Mouse (Mus musculus): Measurements from ENCODE around the gene Plxnc1. TPM values are rescaled to one million over a fixed set of nuclear protein-coding genes. Genes with fewer than 3 reads are reported as not detected.

Plxnc1 gene
- polyA plus RNA-seq, 1 experiment from 2014 or later = 2.5 TPM

DNA sequence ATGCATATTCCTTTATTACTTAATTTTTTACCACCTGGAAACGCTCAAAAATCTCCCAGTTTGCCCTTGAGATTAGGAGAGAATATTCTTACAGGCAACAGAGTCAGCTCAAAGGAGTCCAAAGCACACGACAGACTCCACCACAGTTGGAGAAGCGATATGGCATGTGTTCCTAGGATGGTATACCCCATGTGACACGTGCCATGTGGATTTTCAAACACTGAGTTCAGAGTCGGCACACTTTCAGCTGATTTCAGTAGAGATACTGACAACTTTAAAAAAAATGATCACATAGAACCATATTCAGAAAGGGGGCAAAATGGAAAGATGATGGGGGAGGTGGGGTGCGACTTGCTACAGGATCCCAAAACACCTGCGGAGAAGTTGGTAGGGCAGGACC is 26.0 kb downstream of the Plxnc1 start:
- no peaks in the 10 kb centered on the region for H3K9me3 ChIP-seq (replicated peaks)
- H3K4me1 ChIP-seq = peaks cover 2% of the 10 kb centered on the region
- no peak overlapping the region for H3K27ac ChIP-seq (replicated peaks)
- H3K4me2 ChIP-seq (replicated peaks) = no peak overlapping the region
- WGBS = 77% methylated on average over 7 of the region's 7 CpGs
- H3K36me3 ChIP-seq = no peaks in the 10 kb centered on the region
- no peak overlapping the region for H3K4me3 ChIP-seq (replicated peaks)
- no peaks in the 10 kb centered on the region for H3K27me3 ChIP-seq
- no peak overlapping the region for H3K9ac ChIP-seq
- no peak for ATAC-seq (ENCODE audit: insufficient number of reproducible peaks, low FRiP score, low TSS enrichment, low read depth)

- Histone ChIP-seq H3K27ac (replicated peaks) (no peak overlapping the region), H3K9ac (no peak overlapping the region), H3K4me3 (replicated peaks) (no peak overlapping the region), H3K4me1 (peaks cover 2% of the 10 kb centered on the region), H3K36me3 (no peaks in the 10 kb centered on the region), H3K4me2 (replicated peaks) (no peak overlapping the region), H3K9me3 (replicated peaks) (no peaks in the 10 kb centered on the region), H3K27me3 (no peaks in the 10 kb centered on the region)
- 63% methylated on average over 2 of the region's 2 CpGs for WGBS
- no peak for ATAC-seq (ENCODE audit: insufficient number of reproducible peaks, low FRiP score, low TSS enrichment, low read depth)
Measured at GRCm38 (mm10) chr10:94917990-94918389, 26.6 kb downstream of the Plxnc1 start.

GRCm38 (mm10) chr10:94917354-94917753 is 27.3 kb downstream of the Plxnc1 start:
- H3K4me3 ChIP-seq (replicated peaks) = no peak overlapping the region
- no peak overlapping the region for H3K4me2 ChIP-seq (replicated peaks)
- no peak overlapping the region for H3K9ac ChIP-seq
- no peak for ATAC-seq (ENCODE audit: insufficient number of reproducible peaks, low FRiP score, low TSS enrichment, low read depth)
- no peaks in the 10 kb centered on the region for H3K27me3 ChIP-seq
- H3K36me3 ChIP-seq = no peaks in the 10 kb centered on the region
- H3K27ac ChIP-seq (replicated peaks) = no peak overlapping the region
- no peaks in the 10 kb centered on the region for H3K9me3 ChIP-seq (replicated peaks)
- H3K4me1 ChIP-seq = peaks cover 2% of the 10 kb centered on the region
- 45% methylated on average over 4 of the region's 4 CpGs for WGBS

GRCm38 (mm10) chr10:94916610-94917009 is 28.0 kb downstream of the Plxnc1 start:
- ATAC-seq (ENCODE audit: insufficient number of reproducible peaks, low FRiP score, low TSS enrichment, low read depth) = no peak
- Histone ChIP-seq H3K27ac (replicated peaks) (no peak overlapping the region), H3K9me3 (replicated peaks) (no peaks in the 10 kb centered on the region), H3K4me3 (replicated peaks) (no peak overlapping the region), H3K36me3 (no peaks in the 10 kb centered on the region), H3K4me2 (replicated peaks) (no peak overlapping the region), H3K4me1 (peaks cover 2% of the 10 kb centered on the region), H3K27me3 (no peaks in the 10 kb centered on the region), H3K9ac (no peak overlapping the region)
- 79% methylated on average over 7 of the region's 7 CpGs for WGBS

DNA sequence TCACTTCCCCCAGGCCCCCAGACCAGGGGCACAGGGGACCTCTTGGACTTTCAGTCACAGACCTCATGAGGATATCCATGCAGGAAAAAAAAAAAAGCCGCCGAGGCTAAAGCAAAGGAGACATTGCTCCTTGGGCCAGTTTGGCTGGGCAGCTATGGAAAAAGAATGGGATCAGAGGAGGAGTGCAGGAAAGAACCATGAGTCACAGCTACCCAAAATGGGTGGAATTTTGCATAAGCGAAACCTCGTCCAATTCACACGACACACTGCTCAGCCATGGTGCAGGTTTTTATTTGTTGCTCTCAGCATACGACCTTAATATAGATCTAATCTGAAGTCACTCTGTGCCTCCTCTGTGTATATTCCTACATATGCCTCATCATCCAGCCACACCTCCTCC is 28.9 kb downstream of the Plxnc1 start:
- Histone ChIP-seq H3K4me2 (replicated peaks) (no peak overlapping the region), H3K4me1 (peaks cover 2% of the 10 kb centered on the region), H3K4me3 (replicated peaks) (no peak overlapping the region), H3K9ac (no peak overlapping the region), H3K27me3 (no peaks in the 10 kb centered on the region), H3K27ac (replicated peaks) (no peak overlapping the region), H3K36me3 (no peaks in the 10 kb centered on the region), H3K9me3 (replicated peaks) (no peaks in the 10 kb centered on the region)
- no peak for ATAC-seq (ENCODE audit: insufficient number of reproducible peaks, low FRiP score, low TSS enrichment, low read depth)
- 86% methylated on average over 6 of the region's 6 CpGs for WGBS

DNA sequence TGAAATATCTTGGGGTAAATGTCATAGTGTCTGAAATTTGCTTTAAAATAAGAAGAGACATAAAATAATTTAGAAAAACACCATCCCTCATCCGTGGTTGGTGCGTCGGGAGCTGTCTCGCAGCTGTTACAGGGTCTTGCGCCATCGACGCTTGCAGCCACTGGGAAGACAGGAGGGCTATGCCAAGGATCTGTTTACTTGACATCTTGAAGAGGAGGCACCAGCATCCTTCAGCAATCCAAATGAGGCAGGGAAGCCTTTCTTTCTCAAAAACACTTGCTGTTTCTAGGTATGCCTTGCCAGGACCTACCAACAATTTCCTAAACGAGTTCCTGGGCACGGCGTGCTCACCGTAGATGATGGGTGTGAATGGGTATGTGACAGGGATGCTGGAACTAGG is 30.6 kb downstream of the Plxnc1 start:
- Histone ChIP-seq H3K27me3 (no peaks in the 10 kb centered on the region), H3K9ac (no peak overlapping the region), H3K4me2 (replicated peaks) (no peak overlapping the region), H3K9me3 (replicated peaks) (no peaks in the 10 kb centered on the region), H3K36me3 (no peaks in the 10 kb centered on the region), H3K4me3 (replicated peaks) (no peak overlapping the region), H3K27ac (replicated peaks) (no peak overlapping the region), H3K4me1 (no peaks in the 10 kb centered on the region)
- no peak for ATAC-seq (ENCODE audit: insufficient number of reproducible peaks, low FRiP score, low TSS enrichment, low read depth)
- WGBS = 89% methylated on average over 11 of the region's 11 CpGs

GRCm38 (mm10) chr10:94913336-94913739 is 31.3 kb downstream of the Plxnc1 start:
- H3K4me1 ChIP-seq = no peaks in the 10 kb centered on the region
- no peak overlapping the region for H3K27ac ChIP-seq (replicated peaks)

GRCm38 (mm10) chr10:94912551-94912950 is 32.1 kb downstream of the Plxnc1 start:
- no peak for ATAC-seq (ENCODE audit: insufficient number of reproducible peaks, low FRiP score, low TSS enrichment, low read depth)
- H3K4me1 ChIP-seq = no peaks in the 10 kb centered on the region
- no peak overlapping the region for H3K4me2 ChIP-seq (replicated peaks)
- no peak overlapping the region for H3K4me3 ChIP-seq (replicated peaks)
- no peaks in the 10 kb centered on the region for H3K27me3 ChIP-seq
- H3K9ac ChIP-seq = no peak overlapping the region
- H3K9me3 ChIP-seq (replicated peaks) = no peaks in the 10 kb centered on the region
- no peaks in the 10 kb centered on the region for H3K36me3 ChIP-seq
- WGBS = 78% methylated on average over 1 of the region's 1 CpGs
- no peak overlapping the region for H3K27ac ChIP-seq (replicated peaks)

More at GRCm38 (mm10) chr10:94913336-94913739, 31.3 kb downstream of the Plxnc1 start:
- WGBS = 70% methylated on average over 5 of the region's 5 CpGs
- Histone ChIP-seq H3K9ac (no peak overlapping the region), H3K9me3 (replicated peaks) (no peaks in the 10 kb centered on the region), H3K4me2 (replicated peaks) (no peak overlapping the region), H3K27me3 (no peaks in the 10 kb centered on the region), H3K36me3 (no peaks in the 10 kb centered on the region), H3K4me3 (replicated peaks) (no peak overlapping the region)
- no peak for ATAC-seq (ENCODE audit: insufficient number of reproducible peaks, low FRiP score, low TSS enrichment, low read depth)

- no peak overlapping the region for H3K4me3 ChIP-seq (replicated peaks)
- no peak for ATAC-seq (ENCODE audit: insufficient number of reproducible peaks, low FRiP score, low TSS enrichment, low read depth)
- no peak overlapping the region for H3K9ac ChIP-seq
- no peak overlapping the region for H3K27ac ChIP-seq (replicated peaks)
- no peaks in the 10 kb centered on the region for H3K27me3 ChIP-seq
- H3K4me2 ChIP-seq (replicated peaks) = no peak overlapping the region
- H3K9me3 ChIP-seq (replicated peaks) = no peaks in the 10 kb centered on the region
- 86% methylated on average over 6 of the region's 6 CpGs for WGBS
- no peaks in the 10 kb centered on the region for H3K4me1 ChIP-seq
- H3K36me3 ChIP-seq = no peaks in the 10 kb centered on the region
Measured at GRCm38 (mm10) chr10:94911102-94911501, 33.5 kb downstream of the Plxnc1 start.

- Histone ChIP-seq H3K4me1 (no peaks in the 10 kb centered on the region), H3K4me3 (replicated peaks) (no peak overlapping the region), H3K4me2 (replicated peaks) (no peak overlapping the region), H3K9me3 (replicated peaks) (no peaks in the 10 kb centered on the region), H3K9ac (no peak overlapping the region), H3K27ac (replicated peaks) (no peak overlapping the region), H3K36me3 (no peaks in the 10 kb centered on the region), H3K27me3 (no peaks in the 10 kb centered on the region)
- WGBS = 86% methylated on average over 4 of the region's 4 CpGs
- no peak for ATAC-seq (ENCODE audit: insufficient number of reproducible peaks, low FRiP score, low TSS enrichment, low read depth)
Measured at GRCm38 (mm10) chr10:94910570-94910969, 34.1 kb downstream of the Plxnc1 start.

DNA sequence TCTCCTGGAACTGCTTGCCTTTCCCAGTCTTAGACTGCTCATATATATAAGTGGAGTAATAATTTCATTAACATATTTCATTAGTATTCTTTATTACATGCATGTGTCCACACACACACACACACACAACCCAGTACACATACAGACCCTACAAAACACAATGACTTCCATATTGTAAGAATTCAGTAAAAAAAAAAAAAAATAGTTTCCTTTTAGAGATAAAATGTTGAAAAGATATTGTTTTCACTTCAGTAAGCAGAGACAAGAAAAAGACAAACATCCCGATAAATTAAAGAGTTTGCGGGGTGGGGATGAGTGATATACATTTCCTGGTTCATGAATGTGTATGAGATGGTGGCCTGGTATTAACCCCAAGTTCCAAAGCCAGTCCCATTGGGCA is 34.8 kb downstream of the Plxnc1 start:
- H3K27me3 ChIP-seq = no peaks in the 10 kb centered on the region
- no peak overlapping the region for H3K4me2 ChIP-seq (replicated peaks)
- H3K36me3 ChIP-seq = no peaks in the 10 kb centered on the region
- no peaks in the 10 kb centered on the region for H3K9me3 ChIP-seq (replicated peaks)
- ATAC-seq (ENCODE audit: insufficient number of reproducible peaks, low FRiP score, low TSS enrichment, low read depth) = no peak
- no peak overlapping the region for H3K9ac ChIP-seq
- H3K4me1 ChIP-seq = 0 out of 2 replicates have a peak, but pooled peaks cover 4% of the 10 kb centered on the region
- H3K27ac ChIP-seq (replicated peaks) = no peak overlapping the region
- WGBS = 92% methylated on average over 2 of the region's 2 CpGs
- H3K4me3 ChIP-seq (replicated peaks) = no peak overlapping the region

GRCm38 (mm10) chr10:94908976-94909717 is 35.5 kb downstream of the Plxnc1 start:
- ATAC-seq (ENCODE audit: insufficient number of reproducible peaks, low FRiP score, low TSS enrichment, low read depth) = no peak
- Histone ChIP-seq H3K9ac (no peak overlapping the region), H3K4me3 (replicated peaks) (no peak overlapping the region), H3K27me3 (no peaks in the 10 kb centered on the region), H3K27ac (replicated peaks) (no peak overlapping the region), H3K4me2 (replicated peaks) (no peak overlapping the region), H3K9me3 (replicated peaks) (no peaks in the 10 kb centered on the region), H3K4me1 (0 out of 2 replicates have a peak, but pooled peaks cover 4% of the 10 kb centered on the region), H3K36me3 (no peaks in the 10 kb centered on the region)
- 89% methylated on average over 11 of the region's 11 CpGs for WGBS

Measured in embryonic facial prominence, embryonic 15.5 days (tissue).